In genomic region chr8:92195635-92196034, GRCm38 (mm10) we compare ENCODE assay signal across 17 mouse cellular contexts.
"Had no signal": no experiment of that assay in that cellular context is flagged by ENCODE, and none has a peak within 500 bp of the region (broad histone marks: within the 10 kb centered on the region; RNA-seq: fewer than 3 reads in every experiment).

No protein-coding gene starts in this region.

- DNase-seq: retina, postnatal 1 day; right cerebral cortex, adult 18-20 months; right cerebral cortex, postnatal 14 days; right cerebral cortex, postnatal 25 days; right cerebral cortex, postnatal 4 days; spleen, adult 18-20 months; thymus, adult 18-20 months; thymus, adult 2 months; thymus, postnatal 14 days; thymus, postnatal 25 days; thymus, postnatal 36 days; thymus, postnatal 4 days had no signal

- H3K9ac ChIP-seq: neural tube, embryonic 12.5 days; neural tube, embryonic 13.5 days; neural tube, embryonic 15.5 days; stomach, embryonic 15.5 days had no signal

- H3K9me3 ChIP-seq: neural tube, embryonic 12.5 days; neural tube, embryonic 13.5 days; neural tube, embryonic 15.5 days; stomach, embryonic 15.5 days had no signal

- H3K36me3 ChIP-seq: neural tube, embryonic 12.5 days; neural tube, embryonic 13.5 days; neural tube, embryonic 15.5 days; stomach, embryonic 15.5 days had no signal

- H3K4me3 ChIP-seq: neural tube, embryonic 12.5 days; neural tube, embryonic 13.5 days; neural tube, embryonic 15.5 days; stomach, embryonic 15.5 days had no signal

- H3K4me2 ChIP-seq: neural tube, embryonic 12.5 days; neural tube, embryonic 13.5 days; neural tube, embryonic 15.5 days; stomach, embryonic 15.5 days had no signal

- H3K27ac ChIP-seq: neural tube, embryonic 12.5 days; neural tube, embryonic 13.5 days; neural tube, embryonic 15.5 days; stomach, embryonic 15.5 days; stomach, postnatal 0 days had no signal

- H3K27me3 ChIP-seq: neural tube, embryonic 12.5 days; neural tube, embryonic 13.5 days; stomach, embryonic 15.5 days had no signal

- H3K4me1 ChIP-seq: neural tube, embryonic 12.5 days; neural tube, embryonic 13.5 days; neural tube, embryonic 15.5 days; stomach, embryonic 15.5 days had no signal
